Comparison of ENCODE assay signal across 15 mouse cellular contexts in the genomic region with DNA sequence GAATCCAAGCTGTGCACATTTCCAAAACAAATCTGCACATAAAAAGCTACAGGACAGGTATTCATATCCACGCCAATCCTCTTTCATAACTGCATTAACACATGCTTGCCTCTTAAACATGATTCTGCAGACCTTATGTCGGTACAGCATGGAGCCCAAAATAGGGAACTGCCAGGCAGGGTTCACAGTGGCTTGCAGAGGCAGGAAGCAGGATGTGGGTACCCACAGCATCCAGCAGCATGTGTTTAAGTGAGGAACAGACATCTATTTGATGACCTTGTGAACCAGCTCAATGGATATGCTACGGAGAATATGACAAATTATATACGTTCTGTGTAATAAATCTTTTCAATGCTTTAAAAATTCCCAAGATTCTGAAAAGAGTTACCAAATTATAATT.
DNase-seq lines count a peak whose midpoint lies in the region; ATAC-seq and TF ChIP-seq lines count a peak whose summit lies in the region.
"Had no signal": no experiment of that assay in that cellular context is flagged by ENCODE, and none has a peak within 500 bp of the region (broad histone marks: within the 10 kb centered on the region; RNA-seq: fewer than 3 reads in every experiment).

No protein-coding gene starts in this region.

- H3K27ac ChIP-seq in midbrain, postnatal 0 days (ENCODE audit: low read depth, low read length) = no peak overlapping the region
- H3K27ac ChIP-seq: hindbrain, embryonic 13.5 days; lung, embryonic 15.5 days; stomach, embryonic 15.5 days had no signal

- no peak for TF ChIP-seq POLR2A in lung, adult 2 months (IDR thresholded peaks at IDR 0.05; ENCODE audit: borderline replicate concordance, extremely low read depth, low read depth, low read length)

- no peak overlapping the region for H3K4me3 ChIP-seq in lung, adult 2 months (replicated peaks; ENCODE audit: extremely low read depth, low read depth, low read length)
- H3K4me3 ChIP-seq in midbrain, postnatal 0 days (ENCODE audit: low read depth, low read length) = no peak overlapping the region
- H3K4me3 ChIP-seq: hindbrain, embryonic 13.5 days; lung, embryonic 15.5 days; stomach, embryonic 15.5 days had no signal

- DNase-seq in lung, adult 18-20 months = peak; percentile 10 to 11
- DNase-seq in lung, adult 2 months = no peak
- DNase-seq in lung, postnatal 14 days = peak; percentile 10
- DNase-seq in spleen, adult 12 weeks (ENCODE audit: low spot score) = peak; percentile 19
- DNase-seq in right cerebral cortex, adult 2 months (ENCODE audit: low spot score in 2 of 2) = no peak
- DNase-seq in midbrain, postnatal 0 days (ENCODE audit: low spot score) = no peak
- no peak for DNase-seq in left cerebral cortex, adult 8-10 months (ENCODE audit: low spot score in 2 of 2)
- DNase-seq: adrenal gland, adult 2 months; cerebellum, adult 11-12 months; gastrocnemius, postnatal 10 days; kidney, postnatal 25 days had no signal

- no peaks in the 10 kb centered on the region for H3K27me3 ChIP-seq in midbrain, postnatal 0 days (ENCODE audit: insufficient read depth, low read length)
- H3K27me3 ChIP-seq: hindbrain, embryonic 13.5 days; lung, embryonic 15.5 days; stomach, embryonic 15.5 days had no signal

- no peak for ATAC-seq in midbrain, postnatal 0 days (ENCODE audit: low FRiP score)

- TF ChIP-seq CTCF in lung, adult 2 months (IDR thresholded peaks at IDR 0.05; ENCODE audit: insufficient read depth, low read length) = no peak
- TF ChIP-seq CTCF in midbrain, postnatal 0 days (IDR thresholded peaks at IDR 0.05) = no peak

- no peaks in the 10 kb centered on the region for H3K4me1 ChIP-seq in lung, adult 2 months (ENCODE audit: control insufficient read depth, insufficient read depth, low read length)
- no peaks in the 10 kb centered on the region for H3K4me1 ChIP-seq in midbrain, postnatal 0 days (ENCODE audit: insufficient read depth, low read length)
- H3K4me1 ChIP-seq: hindbrain, embryonic 13.5 days; lung, embryonic 15.5 days; stomach, embryonic 15.5 days had no signal

- no peak overlapping the region for H3K4me2 ChIP-seq in midbrain, postnatal 0 days (ENCODE audit: low read depth, low read length, poor library complexity, severe bottlenecking)
- H3K4me2 ChIP-seq: hindbrain, embryonic 13.5 days; lung, embryonic 15.5 days; stomach, embryonic 15.5 days had no signal

- H3K9ac ChIP-seq in midbrain, postnatal 0 days (replicated peaks; ENCODE audit: low read length, poor library complexity, severe bottlenecking) = no peak overlapping the region
- H3K9ac ChIP-seq: hindbrain, embryonic 13.5 days; lung, embryonic 15.5 days; stomach, embryonic 15.5 days had no signal

- 63% methylated on average over 4 of the region's 4 CpGs for WGBS in lung, adult 2 months
- 90% methylated on average over 4 of the region's 4 CpGs for WGBS in midbrain, postnatal 0 days

- H3K36me3 ChIP-seq in midbrain, postnatal 0 days (ENCODE audit: insufficient read depth, low read length) = no peaks in the 10 kb centered on the region
- H3K36me3 ChIP-seq: G1E; hindbrain, embryonic 13.5 days; lung, embryonic 15.5 days; stomach, embryonic 15.5 days had no signal

- H3K9me3 ChIP-seq in midbrain, postnatal 0 days (ENCODE audit: low read length) = no peaks in the 10 kb centered on the region
- H3K9me3 ChIP-seq: hindbrain, embryonic 13.5 days; lung, embryonic 15.5 days; stomach, embryonic 15.5 days had no signal

Comparison
In these comparisons a context has a peak if more than half of its experiments do, and no peak if none do; other contexts are left out.
1. DNase-seq: peak in lung, adult 18-20 months (2 of 2), lung, postnatal 14 days (single experiment) and spleen, adult 12 weeks (single experiment); none in lung, adult 2 months (single experiment), right cerebral cortex, adult 2 months (0 of 2), midbrain, postnatal 0 days (single experiment) and left cerebral cortex, adult 8-10 months (0 of 2).